21 mouse cellular contexts compared by ENCODE assay signal in genomic region chr2:55262721-55263278, GRCm38 (mm10).
A peak's percentile ranks its signal among the peaks of the same experiment; 100 is the strongest.
DNase-seq lines count a peak whose midpoint lies in the region; ATAC-seq and TF ChIP-seq lines count a peak whose summit lies in the region.
"Had no signal": no experiment of that assay in that cellular context is flagged by ENCODE, and none has a peak within 500 bp of the region (broad histone marks: within the 10 kb centered on the region; RNA-seq: fewer than 3 reads in every experiment).

No protein-coding gene starts in this region.

- no peak for TF ChIP-seq CTCF in hindbrain, postnatal 0 days (IDR thresholded peaks at IDR 0.05; ENCODE audit: low read depth)
- no peak for TF ChIP-seq CTCF in midbrain, postnatal 0 days (IDR thresholded peaks at IDR 0.05)

- no peak overlapping the region for H3K4me3 ChIP-seq in hindbrain, embryonic 13.5 days
- no peak overlapping the region for H3K4me3 ChIP-seq in hindbrain, embryonic 16.5 days (ENCODE audit: low read length)
- no peak overlapping the region for H3K4me3 ChIP-seq in neural tube, embryonic 13.5 days
- no peak overlapping the region for H3K4me3 ChIP-seq in hindbrain, postnatal 0 days (ENCODE audit: low read length)
- no peak overlapping the region for H3K4me3 ChIP-seq in midbrain, postnatal 0 days (ENCODE audit: low read depth, low read length)
- H3K4me3 ChIP-seq: embryonic facial prominence, embryonic 15.5 days; erythroblast, embryonic 14.5 days; forebrain, embryonic 10.5 days; heart, embryonic 10.5 days had no signal

- no peak overlapping the region for H3K4me2 ChIP-seq in hindbrain, embryonic 13.5 days
- no peak overlapping the region for H3K4me2 ChIP-seq in hindbrain, embryonic 16.5 days (ENCODE audit: low read length)
- no peak overlapping the region for H3K4me2 ChIP-seq in neural tube, embryonic 13.5 days
- H3K4me2 ChIP-seq in hindbrain, postnatal 0 days (ENCODE audit: low read depth, low read length): no peak overlapping the region
- no peak overlapping the region for H3K4me2 ChIP-seq in midbrain, postnatal 0 days (ENCODE audit: low read depth, low read length, poor library complexity, severe bottlenecking)
- H3K4me2 ChIP-seq: embryonic facial prominence, embryonic 15.5 days had no signal

- WGBS in hindbrain, embryonic 13.5 days: 73% methylated on average over 1 of the region's 1 CpGs
- WGBS in hindbrain, embryonic 16.5 days: 53% methylated on average over 1 of the region's 1 CpGs
- WGBS in neural tube, embryonic 13.5 days: 64% methylated on average over 1 of the region's 1 CpGs
- WGBS in hindbrain, postnatal 0 days: 66% methylated on average over 1 of the region's 1 CpGs
- 28% methylated on average over 1 of the region's 1 CpGs for WGBS in midbrain, postnatal 0 days

- ATAC-seq in hindbrain, embryonic 13.5 days (ENCODE audit: low FRiP score): 0 out of 2 replicates have a peak, but pooled peaks have one; percentile 32
- no peak for ATAC-seq in hindbrain, embryonic 16.5 days
- no peak for ATAC-seq in neural tube, embryonic 13.5 days (ENCODE audit: low read depth)
- no peak for ATAC-seq in hindbrain, postnatal 0 days
- no peak for ATAC-seq in midbrain, postnatal 0 days (ENCODE audit: low FRiP score)
- ATAC-seq: intestine, embryonic 16.5 days had no signal

- no peaks in the 10 kb centered on the region for H3K27me3 ChIP-seq in hindbrain, embryonic 13.5 days
- no peaks in the 10 kb centered on the region for H3K27me3 ChIP-seq in hindbrain, embryonic 16.5 days (replicated peaks; ENCODE audit: control insufficient read depth, insufficient read depth, low read length)
- no peaks in the 10 kb centered on the region for H3K27me3 ChIP-seq in neural tube, embryonic 13.5 days
- H3K27me3 ChIP-seq in hindbrain, postnatal 0 days (ENCODE audit: insufficient read depth, low read length): no peaks in the 10 kb centered on the region
- no peaks in the 10 kb centered on the region for H3K27me3 ChIP-seq in midbrain, postnatal 0 days (ENCODE audit: insufficient read depth, low read length)
- H3K27me3 ChIP-seq: embryonic facial prominence, embryonic 15.5 days had no signal

- H3K36me3 ChIP-seq in hindbrain, embryonic 13.5 days: no peaks in the 10 kb centered on the region
- no peaks in the 10 kb centered on the region for H3K36me3 ChIP-seq in hindbrain, embryonic 16.5 days (ENCODE audit: control insufficient read depth, insufficient read depth, low read length)
- no peaks in the 10 kb centered on the region for H3K36me3 ChIP-seq in neural tube, embryonic 13.5 days
- no peaks in the 10 kb centered on the region for H3K36me3 ChIP-seq in hindbrain, postnatal 0 days (ENCODE audit: insufficient read depth, low read length)
- H3K36me3 ChIP-seq in midbrain, postnatal 0 days (ENCODE audit: insufficient read depth, low read length): no peaks in the 10 kb centered on the region
- H3K36me3 ChIP-seq: embryonic facial prominence, embryonic 15.5 days; forebrain, embryonic 10.5 days; heart, embryonic 10.5 days had no signal

- DNase-seq in neural tube, embryonic 10.5 days (ENCODE audit: extremely low spot score, low spot score): no peak
- peak; percentile 7 for DNase-seq in hindbrain, postnatal 0 days (ENCODE audit: low spot score)
- peak; percentile 5 for DNase-seq in midbrain, postnatal 0 days (ENCODE audit: low spot score)
- no peak for DNase-seq in frontal cortex, postnatal 10 days (ENCODE audit: low spot score in 2 of 2)
- DNase-seq in spleen, postnatal 10 days (ENCODE audit: low spot score in 2 of 2): no peak
- DNase-seq: adrenal gland, adult 8-10 months; adrenal gland, postnatal 36 days; cerebellum, adult 2 months; cerebellum, postnatal 10 days; embryo, embryonic 11 days; heart, adult 18-20 months; heart, postnatal 10 days; heart, postnatal 4 days had no signal

- peaks cover 6% of the 10 kb centered on the region; the same call in 1 of the 2 replicates for H3K4me1 ChIP-seq in hindbrain, embryonic 13.5 days (replicated peaks)
- H3K4me1 ChIP-seq in hindbrain, embryonic 16.5 days (ENCODE audit: control insufficient read depth, insufficient read depth, low read depth, low read length): no peaks in the 10 kb centered on the region
- H3K4me1 ChIP-seq in neural tube, embryonic 13.5 days (replicated peaks): peaks cover 10% of the 10 kb centered on the region
- H3K4me1 ChIP-seq in hindbrain, postnatal 0 days (ENCODE audit: insufficient read depth, low read length): no peaks in the 10 kb centered on the region
- no peaks in the 10 kb centered on the region for H3K4me1 ChIP-seq in midbrain, postnatal 0 days (ENCODE audit: insufficient read depth, low read length)
- H3K4me1 ChIP-seq: embryonic facial prominence, embryonic 15.5 days; heart, embryonic 10.5 days had no signal

- no peaks in the 10 kb centered on the region for H3K9me3 ChIP-seq in hindbrain, embryonic 13.5 days
- H3K9me3 ChIP-seq in hindbrain, embryonic 16.5 days (ENCODE audit: control insufficient read depth, low read length): no peaks in the 10 kb centered on the region
- no peaks in the 10 kb centered on the region for H3K9me3 ChIP-seq in neural tube, embryonic 13.5 days
- H3K9me3 ChIP-seq in hindbrain, postnatal 0 days (ENCODE audit: low read length): no peaks in the 10 kb centered on the region
- no peaks in the 10 kb centered on the region for H3K9me3 ChIP-seq in midbrain, postnatal 0 days (ENCODE audit: low read length)
- H3K9me3 ChIP-seq: embryonic facial prominence, embryonic 15.5 days; forebrain, embryonic 10.5 days; heart, embryonic 10.5 days had no signal

- H3K9ac ChIP-seq in hindbrain, embryonic 13.5 days: no peak overlapping the region
- H3K9ac ChIP-seq in hindbrain, embryonic 16.5 days (ENCODE audit: low read depth, low read length): no peak overlapping the region
- H3K9ac ChIP-seq in neural tube, embryonic 13.5 days: no peak overlapping the region
- no peak overlapping the region for H3K9ac ChIP-seq in hindbrain, postnatal 0 days (replicated peaks; ENCODE audit: low read length)
- no peak overlapping the region for H3K9ac ChIP-seq in midbrain, postnatal 0 days (replicated peaks; ENCODE audit: low read length, poor library complexity, severe bottlenecking)
- H3K9ac ChIP-seq: embryonic facial prominence, embryonic 15.5 days had no signal

- H3K27ac ChIP-seq in hindbrain, embryonic 13.5 days: peak overlapping the region; percentile 8; the same call in 1 of the 2 replicates
- no peak overlapping the region for H3K27ac ChIP-seq in hindbrain, embryonic 16.5 days (ENCODE audit: low read depth, low read length)
- peak overlapping the region; percentile 7; the same call in 1 of the 2 replicates for H3K27ac ChIP-seq in neural tube, embryonic 13.5 days (replicated peaks)
- H3K27ac ChIP-seq in hindbrain, postnatal 0 days: no peak overlapping the region
- H3K27ac ChIP-seq in midbrain, postnatal 0 days (ENCODE audit: low read depth, low read length): peak overlapping the region; percentile 43; the same call in 1 of the 2 replicates
- H3K27ac ChIP-seq: embryonic facial prominence, embryonic 15.5 days; forebrain, embryonic 10.5 days; heart, embryonic 10.5 days had no signal

Comparison
In these comparisons a context has a peak if more than half of its experiments do, and no peak if none do; other contexts are left out.
1. H3K27ac ChIP-seq: peak in hindbrain, embryonic 13.5 days (single experiment), neural tube, embryonic 13.5 days (single experiment) and midbrain, postnatal 0 days (single experiment); none in hindbrain, embryonic 16.5 days (single experiment) and hindbrain, postnatal 0 days (single experiment).
2. DNase-seq: peak in hindbrain, postnatal 0 days (single experiment) and midbrain, postnatal 0 days (single experiment); none in neural tube, embryonic 10.5 days (single experiment), frontal cortex, postnatal 10 days (0 of 2) and spleen, postnatal 10 days (0 of 2).